Mouse (Mus musculus): ENCODE results near the gene Arhgap11a. TPM values are rescaled to one million over a fixed set of nuclear protein-coding genes. Genes with fewer than 3 reads are reported as not detected.
A peak's percentile ranks its signal among the peaks of the same experiment; 100 is the strongest.

Arhgap11a gene
- 41.4 and 46.8 TPM in 2 replicates for polyA plus RNA-seq (2015; fragmentation: Nextera tagmentation; extraction: Ambion mirVana)

GRCm38 (mm10) chr2:113848245-113849121 lies at the start of gene Arhgap11a:
Arhgap11a (minus strand) TSS chr2:113848661.
- H3K27ac ChIP-seq = peak within 1 kb of the TSS; percentile 49
- H3K4me1 ChIP-seq = peaks cover 35% of the 10 kb centered on the region
- peaks cover 5% of the 10 kb centered on the region; the same call in 1 of the 2 replicates for H3K36me3 ChIP-seq (ENCODE audit: poor library complexity, severe bottlenecking)
- peak within 1 kb of the TSS; percentile 81 for H3K4me2 ChIP-seq
- H3K9ac ChIP-seq = peak within 1 kb of the TSS; percentile 77
- under 1% methylated on average over 48 of the region's 48 CpGs for WGBS
- H3K27me3 ChIP-seq = no peaks in the 10 kb centered on the region
- no peaks in the 10 kb centered on the region for H3K9me3 ChIP-seq (replicated peaks)
- peak within 1 kb of the TSS; percentile 79 for H3K4me3 ChIP-seq
- peak; percentile 98 for ATAC-seq

GRCm38 (mm10) chr2:113893385-113894122 lies 45.1 kb upstream of the Arhgap11a start:
- 79% methylated on average over 10 of the region's 12 CpGs for WGBS
- Histone ChIP-seq H3K4me2 (no peak overlapping the region), H3K36me3 (ENCODE audit: poor library complexity, severe bottlenecking) (no peaks in the 10 kb centered on the region), H3K4me1 (no peaks in the 10 kb centered on the region), H3K27ac (no peak overlapping the region), H3K9ac (no peak overlapping the region), H3K9me3 (replicated peaks) (no peaks in the 10 kb centered on the region), H3K4me3 (no peak overlapping the region), H3K27me3 (no peaks in the 10 kb centered on the region)
- no peak for ATAC-seq

- no peak for ATAC-seq
- Histone ChIP-seq H3K9ac (no peak overlapping the region), H3K27ac (no peak overlapping the region), H3K4me2 (no peak overlapping the region), H3K9me3 (replicated peaks) (no peaks in the 10 kb centered on the region), H3K36me3 (ENCODE audit: poor library complexity, severe bottlenecking) (no peaks in the 10 kb centered on the region), H3K4me1 (0 out of 2 replicates have a peak, but pooled peaks cover 3% of the 10 kb centered on the region), H3K27me3 (no peaks in the 10 kb centered on the region), H3K4me3 (no peak overlapping the region)
- WGBS = 66% methylated on average over 4 of the region's 4 CpGs
Measured at GRCm38 (mm10) chr2:113887166-113887565, 38.7 kb upstream of the Arhgap11a start.

- 76% methylated on average over 1 of the region's 1 CpGs for WGBS
- Histone ChIP-seq H3K4me3 (no peak overlapping the region), H3K27me3 (no peaks in the 10 kb centered on the region), H3K36me3 (ENCODE audit: poor library complexity, severe bottlenecking) (no peaks in the 10 kb centered on the region), H3K27ac (no peak overlapping the region), H3K9ac (no peak overlapping the region), H3K9me3 (replicated peaks) (no peaks in the 10 kb centered on the region), H3K4me2 (no peak overlapping the region), H3K4me1 (0 out of 2 replicates have a peak, but pooled peaks cover 3% of the 10 kb centered on the region)
- no peak for ATAC-seq
Measured at GRCm38 (mm10) chr2:113886061-113886460, 37.6 kb upstream of the Arhgap11a start.

- H3K4me1 ChIP-seq = no peaks in the 10 kb centered on the region
- no peak overlapping the region for H3K4me3 ChIP-seq
- no peaks in the 10 kb centered on the region for H3K9me3 ChIP-seq (replicated peaks)
- no peak overlapping the region for H3K9ac ChIP-seq
- WGBS = 90% methylated on average over 1 of the region's 1 CpGs
- no peak for ATAC-seq
- H3K4me2 ChIP-seq = no peak overlapping the region
- no peak overlapping the region for H3K27ac ChIP-seq
- H3K27me3 ChIP-seq = no peaks in the 10 kb centered on the region
- H3K36me3 ChIP-seq (ENCODE audit: poor library complexity, severe bottlenecking) = no peaks in the 10 kb centered on the region
Measured at GRCm38 (mm10) chr2:113870115-113870514, 21.7 kb upstream of the Arhgap11a start.

GRCm38 (mm10) chr2:113868404-113868803 lies 19.9 kb upstream of the Arhgap11a start:
- Histone ChIP-seq H3K4me3 (no peak overlapping the region), H3K36me3 (ENCODE audit: poor library complexity, severe bottlenecking) (no peaks in the 10 kb centered on the region), H3K4me2 (no peak overlapping the region), H3K9me3 (replicated peaks) (no peaks in the 10 kb centered on the region), H3K27ac (no peak overlapping the region), H3K27me3 (no peaks in the 10 kb centered on the region), H3K9ac (no peak overlapping the region), H3K4me1 (no peaks in the 10 kb centered on the region)
- no peak for ATAC-seq
- 77% methylated on average over 4 of the region's 4 CpGs for WGBS

- Histone ChIP-seq H3K36me3 (ENCODE audit: poor library complexity, severe bottlenecking) (no peaks in the 10 kb centered on the region), H3K9me3 (replicated peaks) (no peaks in the 10 kb centered on the region), H3K4me3 (no peak overlapping the region), H3K4me1 (no peaks in the 10 kb centered on the region), H3K27me3 (no peaks in the 10 kb centered on the region), H3K9ac (no peak overlapping the region), H3K4me2 (no peak overlapping the region), H3K27ac (no peak overlapping the region)
- 46% methylated on average over 2 of the region's 2 CpGs for WGBS
- no peak for ATAC-seq
Measured at GRCm38 (mm10) chr2:113866155-113866554, 17.7 kb upstream of the Arhgap11a start.

GRCm38 (mm10) chr2:113849141-113849540 lies 680 bp upstream of the Arhgap11a start:
- Histone ChIP-seq H3K4me2 (peak overlapping the region; percentile 81), H3K36me3 (ENCODE audit: poor library complexity, severe bottlenecking) (peaks cover 5% of the 10 kb centered on the region; the same call in 1 of the 2 replicates), H3K9me3 (replicated peaks) (no peaks in the 10 kb centered on the region), H3K4me1 (peaks cover 35% of the 10 kb centered on the region), H3K27me3 (no peaks in the 10 kb centered on the region), H3K27ac (peak overlapping the region; percentile 49), H3K9ac (peak overlapping the region; percentile 77), H3K4me3 (peak overlapping the region; percentile 79)
- 0% methylated on average over 3 of the region's 3 CpGs for WGBS
- ATAC-seq = peak; percentile 69

- Histone ChIP-seq H3K4me1 (peaks cover 35% of the 10 kb centered on the region), H3K27me3 (no peaks in the 10 kb centered on the region), H3K9me3 (replicated peaks) (no peaks in the 10 kb centered on the region), H3K36me3 (ENCODE audit: poor library complexity, severe bottlenecking) (peaks cover 5% of the 10 kb centered on the region; the same call in 1 of the 2 replicates), H3K4me3 (peak overlapping the region; percentile 79), H3K4me2 (peak overlapping the region; percentile 81), H3K27ac (peak overlapping the region; percentile 44), H3K9ac (peak overlapping the region; percentile 77)
- WGBS = under 1% methylated on average over 24 of the region's 24 CpGs
- peak; percentile 2 for ATAC-seq
Measured at GRCm38 (mm10) chr2:113847678-113848244, 700 bp downstream of the Arhgap11a start.

GRCm38 (mm10) chr2:113845081-113845480 lies 3.4 kb downstream of the Arhgap11a start:
- ATAC-seq = no peak
- WGBS = 76% methylated on average over 4 of the region's 4 CpGs
- H3K27me3 ChIP-seq = no peaks in the 10 kb centered on the region

GRCm38 (mm10) chr2:113841656-113842437 lies 6.6 kb downstream of the Arhgap11a start:
- Histone ChIP-seq H3K4me2 (no peak overlapping the region), H3K27ac (no peak overlapping the region), H3K9me3 (replicated peaks) (no peaks in the 10 kb centered on the region), H3K36me3 (ENCODE audit: poor library complexity, severe bottlenecking) (peaks cover 36% of the 10 kb centered on the region), H3K9ac (no peak overlapping the region), H3K27me3 (no peaks in the 10 kb centered on the region), H3K4me1 (peaks cover 16% of the 10 kb centered on the region), H3K4me3 (no peak overlapping the region)
- no peak for ATAC-seq
- WGBS = 91% methylated on average over 4 of the region's 4 CpGs

More at GRCm38 (mm10) chr2:113845081-113845480, 3.4 kb downstream of the Arhgap11a start:
- Histone ChIP-seq H3K9ac (no peak overlapping the region), H3K4me2 (no peak overlapping the region), H3K27ac (no peak overlapping the region), H3K4me3 (no peak overlapping the region), H3K9me3 (replicated peaks) (no peaks in the 10 kb centered on the region), H3K4me1 (peaks cover 35% of the 10 kb centered on the region), H3K36me3 (ENCODE audit: poor library complexity, severe bottlenecking) (peaks cover 19% of the 10 kb centered on the region)
